In genomic region chr13:119789851-119790717, GRCm38 (mm10) we compare ENCODE assay signal across 8 mouse cellular contexts. TPM values are rescaled to one million over a fixed set of nuclear protein-coding genes. Genes with fewer than 3 reads are reported as not detected.
A peak's percentile ranks its signal among the peaks of the same experiment; 100 is the strongest.
DNase-seq lines count a peak whose midpoint lies in the region; ATAC-seq and TF ChIP-seq lines count a peak whose summit lies in the region.

No protein-coding gene starts in this region.

- H3K4me3 ChIP-seq in heart, embryonic 11.5 days (ENCODE audit: low read depth, low read length) = peak overlapping the region; percentile 91
- peak overlapping the region; percentile 77 for H3K4me3 ChIP-seq in kidney, embryonic 16.5 days (ENCODE audit: low read length)
- H3K4me3 ChIP-seq in liver, adult 2 months (ENCODE audit: insufficient read depth, low read depth, low read length) = peak overlapping the region; percentile 76
- H3K4me3 ChIP-seq in myocyte = peak overlapping the region; percentile 77
- H3K4me3 ChIP-seq in stomach, embryonic 15.5 days (replicated peaks) = peak overlapping the region; percentile 90

- TF ChIP-seq CTCF in brain, embryonic 14.5 days (IDR thresholded peaks at IDR 0.05; ENCODE audit: borderline replicate concordance, extremely low read depth, insufficient read depth, insufficient read length) = no peak
- TF ChIP-seq CTCF in liver, adult 2 months (IDR thresholded peaks at IDR 0.05; ENCODE audit: low read depth, low read length) = no peak

- H3ac ChIP-seq in myocyte (ENCODE audit: control insufficient read depth, insufficient read length) = peak overlapping the region; percentile 97

- peak overlapping the region; percentile 96 for H3K9ac ChIP-seq in heart, embryonic 11.5 days (ENCODE audit: low read depth, low read length)
- H3K9ac ChIP-seq in kidney, embryonic 16.5 days (replicated peaks; ENCODE audit: low read length) = peak overlapping the region; percentile 92
- H3K9ac ChIP-seq in liver, adult 2 months (ENCODE audit: low read depth, low read length) = peak overlapping the region; percentile 88
- peak overlapping the region; percentile 69 for H3K9ac ChIP-seq in stomach, embryonic 15.5 days

- DNase-seq in CD4-positive, CD25-positive, alpha-beta regulatory T cell, adult 2 months (ENCODE audit: low read depth, low spot score) = peak; percentile 64
- DNase-seq in brain, embryonic 14.5 days (ENCODE audit: low read depth) = peak; percentile 90
- peak; percentile 26 for DNase-seq in liver, adult 2 months (ENCODE audit: extremely low read depth, low read depth, low spot score)

- ATAC-seq in erythroblast, adult 5-6 weeks (replicated peaks; ENCODE audit: low FRiP score, poor library complexity, severe bottlenecking) = peak; percentile 39
- ATAC-seq in heart, embryonic 11.5 days (replicated peaks; ENCODE audit: insufficient number of reproducible peaks, low FRiP score, low TSS enrichment) = peak; percentile 68
- peak; percentile 80 for ATAC-seq in kidney, embryonic 16.5 days (ENCODE audit: low FRiP score, low TSS enrichment)
- peak; percentile 63 for ATAC-seq in stomach, embryonic 15.5 days (ENCODE audit: insufficient read depth, low FRiP score, low read depth)

- H3K9me3 ChIP-seq in heart, embryonic 11.5 days (replicated peaks; ENCODE audit: control insufficient read depth, low read length) = no peaks in the 10 kb centered on the region
- H3K9me3 ChIP-seq in kidney, embryonic 16.5 days (ENCODE audit: low read length) = no peaks in the 10 kb centered on the region
- H3K9me3 ChIP-seq in stomach, embryonic 15.5 days = no peaks in the 10 kb centered on the region

- peaks cover 13% of the 10 kb centered on the region for H3K36me3 ChIP-seq in heart, embryonic 11.5 days (ENCODE audit: control insufficient read depth, insufficient read depth, low read length)
- peaks cover 22% of the 10 kb centered on the region for H3K36me3 ChIP-seq in kidney, embryonic 16.5 days (ENCODE audit: insufficient read depth, low read length)
- H3K36me3 ChIP-seq in liver, adult 2 months (ENCODE audit: control insufficient read depth, insufficient read depth, low read length) = peaks cover 18% of the 10 kb centered on the region
- H3K36me3 ChIP-seq in myocyte (ENCODE audit: control insufficient read depth, insufficient read depth) = peaks cover 27% of the 10 kb centered on the region
- peaks cover 10% of the 10 kb centered on the region for H3K36me3 ChIP-seq in stomach, embryonic 15.5 days

- peak; percentile 50; the same call in 1 of the 2 replicates for TF ChIP-seq POLR2A in brain, embryonic 14.5 days (IDR thresholded peaks at IDR 0.05; ENCODE audit: borderline replicate concordance, extremely low read depth, insufficient read depth, insufficient read length, poor library complexity, severe bottlenecking)
- TF ChIP-seq POLR2A in liver, adult 2 months (IDR thresholded peaks at IDR 0.05; ENCODE audit: extremely low read depth, insufficient read depth, low read length) = no peak
- TF ChIP-seq POLR2A in myocyte (IDR thresholded peaks at IDR 0.05; ENCODE audit: insufficient read length, low read depth) = peak; percentile 56

- H3K27ac ChIP-seq in heart, embryonic 11.5 days (ENCODE audit: low read depth, low read length) = peak overlapping the region; percentile 96
- peak overlapping the region; percentile 94 for H3K27ac ChIP-seq in kidney, embryonic 16.5 days (ENCODE audit: low read length)
- peak overlapping the region; percentile 83 for H3K27ac ChIP-seq in liver, adult 2 months (replicated peaks; ENCODE audit: insufficient read depth, low read depth, low read length)
- H3K27ac ChIP-seq in stomach, embryonic 15.5 days = peak overlapping the region; percentile 96

- 1% methylated on average over 49 of the region's 66 CpGs for WGBS in heart, embryonic 11.5 days (ENCODE audit: insufficient replicate concordance)
- under 1% methylated on average over 60 of the region's 66 CpGs for WGBS in kidney, embryonic 16.5 days
- WGBS in liver, adult 2 months = 1% methylated on average over 62 of the region's 66 CpGs
- WGBS in stomach, embryonic 15.5 days = 1% methylated on average over 53 of the region's 66 CpGs

- peak overlapping the region; percentile 72 for H3K4me2 ChIP-seq in heart, embryonic 11.5 days
- H3K4me2 ChIP-seq in kidney, embryonic 16.5 days (replicated peaks; ENCODE audit: low read depth, low read length) = peak overlapping the region; percentile 69
- H3K4me2 ChIP-seq in myocyte (ENCODE audit: low read depth) = peak overlapping the region; percentile 79
- H3K4me2 ChIP-seq in stomach, embryonic 15.5 days = peak overlapping the region; percentile 62

- H3K4me1 ChIP-seq in heart, embryonic 11.5 days (ENCODE audit: control insufficient read depth, insufficient read depth, low read length) = peaks cover 6% of the 10 kb centered on the region; the same call in 1 of the 2 replicates
- H3K4me1 ChIP-seq in kidney, embryonic 16.5 days (ENCODE audit: insufficient read depth, low read length) = peaks cover 12% of the 10 kb centered on the region
- H3K4me1 ChIP-seq in liver, adult 2 months (ENCODE audit: control insufficient read depth, insufficient read depth, low read length) = peaks cover 7% of the 10 kb centered on the region
- H3K4me1 ChIP-seq in stomach, embryonic 15.5 days = 0 out of 2 replicates have a peak, but pooled peaks cover 12% of the 10 kb centered on the region

- no peaks in the 10 kb centered on the region for H3K27me3 ChIP-seq in heart, embryonic 11.5 days (ENCODE audit: control insufficient read depth, insufficient read depth, low read length)
- H3K27me3 ChIP-seq in kidney, embryonic 16.5 days (ENCODE audit: insufficient read depth, low read length) = no peaks in the 10 kb centered on the region
- no peaks in the 10 kb centered on the region for H3K27me3 ChIP-seq in liver, adult 2 months (ENCODE audit: control insufficient read depth, insufficient read depth, low read length)
- H3K27me3 ChIP-seq in myocyte (ENCODE audit: control insufficient read depth, insufficient read depth, insufficient read length) = no peaks in the 10 kb centered on the region
- H3K27me3 ChIP-seq in stomach, embryonic 15.5 days (replicated peaks) = no peaks in the 10 kb centered on the region

- H3K79me2 ChIP-seq in liver, adult 2 months (ENCODE audit: control insufficient read depth, insufficient read depth, low read length) = no peaks in the 10 kb centered on the region
- peaks cover 28% of the 10 kb centered on the region for H3K79me2 ChIP-seq in myocyte (ENCODE audit: control insufficient read depth, insufficient read depth)

TF ChIP-seq in myocyte, 11 proteins besides CTCF, POLR2A, EP300 and RAD21 (continues in another document):
- TF ChIP-seq TCF12 (IDR thresholded peaks at IDR 0.05; ENCODE audit: insufficient read depth, poor library complexity, severe bottlenecking) (no peak), SRF (IDR thresholded peaks at IDR 0.05; ENCODE audit: control insufficient read depth, insufficient read length, low read depth) (no peak), REST (IDR thresholded peaks at IDR 0.05; ENCODE audit: insufficient read depth, insufficient read length) (no peak), CEBPB (IDR thresholded peaks at IDR 0.05; ENCODE audit: insufficient read depth, poor library complexity, severe bottlenecking) (peak; percentile 46; the same call in 1 of the 2 replicates)

RNA-seq across cellular contexts. Expression of gene Zfp131, which starts 0.6 kb away (rescaled TPM):
- 27.2 and 33.4 TPM in 2 replicates for polyA plus RNA-seq in brain, embryonic 14.5 days (2012; rRNA removed)
- 25.6 and 32.8 TPM in 2 replicates for total RNA-seq in erythroblast, adult 5-6 weeks (2015; ENCODE audit: low replicate concordance)
- 16.3 and 28.3 TPM in 2 replicates for total RNA-seq in erythroblast, adult 5-6 weeks (2017; ENCODE audit: low replicate concordance)
- 23.9 and 26.0 TPM in 2 replicates for polyA plus RNA-seq in heart, embryonic 11.5 days (2014; fragmentation: Nextera tagmentation; extraction: Ambion mirVana)
- polyA plus RNA-seq in kidney, embryonic 16.5 days (2015; fragmentation: Nextera tagmentation; extraction: Ambion mirVana) = 28.3 and 30.3 TPM in 2 replicates
- 7.9 and 8.5 TPM in 2 replicates for total RNA-seq in liver, adult 2 months (2014; rRNA removed)
- 1.8 and 3.1 TPM in 2 replicates for polyA plus RNA-seq in liver, adult 2 months (2012; rRNA removed)
- polyA plus RNA-seq in myocyte (2012; fragmentation: generic; extraction: Trizol) = 9.1 TPM
- 32.4 TPM in 2 replicates for polyA plus RNA-seq in stomach, embryonic 15.5 days (2015; fragmentation: Nextera tagmentation; extraction: Ambion mirVana)

RNA-seq across cellular contexts. Expression of gene Nim1k, which starts 34.4 kb away (rescaled TPM):
- 1.1 and 1.8 TPM in 2 replicates for polyA plus RNA-seq in brain, embryonic 14.5 days (2012; rRNA removed)
- not detected in 2 replicates for total RNA-seq in erythroblast, adult 5-6 weeks (2015; ENCODE audit: low replicate concordance)
- not detected in 2 replicates for total RNA-seq in erythroblast, adult 5-6 weeks (2017; ENCODE audit: low replicate concordance)
- 0.73 and 1.0 TPM in 2 replicates for polyA plus RNA-seq in heart, embryonic 11.5 days (2014; fragmentation: Nextera tagmentation; extraction: Ambion mirVana)
- polyA plus RNA-seq in kidney, embryonic 16.5 days (2015; fragmentation: Nextera tagmentation; extraction: Ambion mirVana) = 1.3 and 1.4 TPM in 2 replicates
- 1.1 and 1.3 TPM in 2 replicates for total RNA-seq in liver, adult 2 months (2014; rRNA removed)
- polyA plus RNA-seq in liver, adult 2 months (2012; rRNA removed) = 0.81 and 0.90 TPM in 2 replicates
- polyA plus RNA-seq in myocyte (2012; fragmentation: generic; extraction: Trizol) = 0.23 TPM
- 0.67 and 0.71 TPM in 2 replicates for polyA plus RNA-seq in stomach, embryonic 15.5 days (2015; fragmentation: Nextera tagmentation; extraction: Ambion mirVana)

RNA-seq across cellular contexts. Expression of gene AF067063, which starts 39.9 kb away (rescaled TPM):
- 0.19 and 0.23 TPM in 2 replicates for polyA plus RNA-seq in brain, embryonic 14.5 days (2012; rRNA removed)
- not detected in 2 replicates for total RNA-seq in erythroblast, adult 5-6 weeks (2015; ENCODE audit: low replicate concordance)
- not detected in 2 replicates for total RNA-seq in erythroblast, adult 5-6 weeks (2017; ENCODE audit: low replicate concordance)
- not detected in 2 replicates for polyA plus RNA-seq in heart, embryonic 11.5 days (2014; fragmentation: Nextera tagmentation; extraction: Ambion mirVana)
- polyA plus RNA-seq in kidney, embryonic 16.5 days (2015; fragmentation: Nextera tagmentation; extraction: Ambion mirVana) = not detected in 2 replicates
- not detected in 2 replicates for total RNA-seq in liver, adult 2 months (2014; rRNA removed)
- polyA plus RNA-seq in liver, adult 2 months (2012; rRNA removed) = not detected in 2 replicates
- polyA plus RNA-seq in myocyte (2012; fragmentation: generic; extraction: Trizol) = not detected
- not detected in 2 replicates for polyA plus RNA-seq in stomach, embryonic 15.5 days (2015; fragmentation: Nextera tagmentation; extraction: Ambion mirVana)

RNA-seq across cellular contexts. Expression of gene D13Ertd608e, which starts 45.7 kb away (rescaled TPM):
- not detected in 2 replicates for polyA plus RNA-seq in brain, embryonic 14.5 days (2012; rRNA removed)
- total RNA-seq in erythroblast, adult 5-6 weeks (2015; ENCODE audit: low replicate concordance) = not detected in 2 replicates
- total RNA-seq in erythroblast, adult 5-6 weeks (2017; ENCODE audit: low replicate concordance) = not detected in 2 replicates
- not detected in 2 replicates for polyA plus RNA-seq in heart, embryonic 11.5 days (2014; fragmentation: Nextera tagmentation; extraction: Ambion mirVana)
- polyA plus RNA-seq in kidney, embryonic 16.5 days (2015; fragmentation: Nextera tagmentation; extraction: Ambion mirVana) = not detected in 2 replicates
- total RNA-seq in liver, adult 2 months (2014; rRNA removed) = 0.40 TPM in 1 of 2 replicates, not detected in the other
- 0.40 TPM in 1 of 2 replicates, not detected in the other for polyA plus RNA-seq in liver, adult 2 months (2012; rRNA removed)
- polyA plus RNA-seq in myocyte (2012; fragmentation: generic; extraction: Trizol) = not detected
- not detected in 2 replicates for polyA plus RNA-seq in stomach, embryonic 15.5 days (2015; fragmentation: Nextera tagmentation; extraction: Ambion mirVana)

Comparison
In these comparisons a context has a peak if more than half of its experiments do, and no peak if none do; other contexts are left out.
1. Peak in every context shown above with its lines: DNase-seq, ATAC-seq, H3K4me3 ChIP-seq and H3K27ac ChIP-seq.
2. DNase-seq: peak in every context shown above with its lines; median percentile 90 in brain, embryonic 14.5 days; 64 in CD4-positive, CD25-positive, alpha-beta regulatory T cell, adult 2 months; 26 in liver, adult 2 months.